Mouse (Mus musculus): ENCODE measurements at regions not wholly inside any gene's neighbourhood (a gene's known extent, or its start where the extent isn't known, plus 50 kb on each side); places are given as distances from the start of the nearest gene placed in this dataset.

DNA sequence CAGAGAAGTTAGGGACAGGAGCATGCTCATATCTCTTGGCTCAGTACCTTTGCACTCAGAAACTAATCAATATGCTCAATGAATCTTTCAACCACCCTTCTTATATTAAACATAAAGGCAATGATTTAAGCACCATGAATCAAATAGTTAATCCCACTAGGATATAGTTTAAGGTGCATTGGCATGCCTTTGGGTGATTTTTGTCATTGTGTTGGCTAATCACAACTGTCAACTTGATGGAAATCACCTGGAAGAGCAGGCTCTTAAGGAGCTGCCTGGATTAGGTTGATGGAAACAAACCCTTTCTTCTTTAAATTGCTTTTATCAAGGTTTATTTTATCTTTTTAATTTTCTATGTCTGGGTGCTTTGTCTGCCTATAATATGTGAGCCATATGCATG, 90.4 kb upstream of the Sipa1l1 start:
- TF ChIP-seq CTCF (IDR thresholded peaks at IDR 0.05; ENCODE audit: borderline replicate concordance, control insufficient read depth, extremely low read depth, insufficient read depth, low read length, poor library complexity), result no peak
- TF ChIP-seq POLR2A (IDR thresholded peaks at IDR 0.05; ENCODE audit: control insufficient read depth, extremely low read depth, insufficient read depth, low read length, poor library complexity), result no peak
